In genomic region chr1:187907871-187908270, GRCm38 (mm10) we compare ENCODE assay signal across 10 mouse cellular contexts.
DNase-seq lines count a peak whose midpoint lies in the region; ATAC-seq and TF ChIP-seq lines count a peak whose summit lies in the region.
"Had no signal": no experiment of that assay in that cellular context is flagged by ENCODE, and none has a peak within 500 bp of the region (broad histone marks: within the 10 kb centered on the region; RNA-seq: fewer than 3 reads in every experiment).

No protein-coding gene starts in this region.

- DNase-seq in gastrocnemius, postnatal 14 days: peak; percentile 18
- no peak for DNase-seq in gastrocnemius, adult 8-10 months (ENCODE audit: low spot score in 2 of 2)
- peak; percentile 4 for DNase-seq in liver
- no peak for DNase-seq in liver, postnatal 0 days
- DNase-seq in spleen, adult 12 weeks (ENCODE audit: low spot score): no peak
- DNase-seq in urinary bladder, postnatal 36 days (ENCODE audit: low spot score in 2 of 2): no peak
- DNase-seq: cerebellum, adult 18-20 months; left cerebral cortex, postnatal 4 days had no signal

- H3K27me3 ChIP-seq in liver, postnatal 0 days (ENCODE audit: insufficient read depth, low read length): no peaks in the 10 kb centered on the region
- H3K27me3 ChIP-seq in embryonic facial prominence, embryonic 12.5 days: no peaks in the 10 kb centered on the region
- no peaks in the 10 kb centered on the region for H3K27me3 ChIP-seq in myocyte (ENCODE audit: control insufficient read depth, insufficient read depth, insufficient read length)

- no peak for TF ChIP-seq POLR2A in myocyte (IDR thresholded peaks at IDR 0.05; ENCODE audit: insufficient read length, low read depth)

- no peak overlapping the region for H3K9ac ChIP-seq in liver, postnatal 0 days (replicated peaks)
- no peak overlapping the region for H3K9ac ChIP-seq in embryonic facial prominence, embryonic 12.5 days

- ATAC-seq in liver, postnatal 0 days: no peak
- peak; percentile 79; the same call in 1 of the 2 replicates for ATAC-seq in embryonic facial prominence, embryonic 12.5 days (ENCODE audit: insufficient number of reproducible peaks, insufficient read depth, low FRiP score, low TSS enrichment)

- no peaks in the 10 kb centered on the region for H3K4me1 ChIP-seq in liver, postnatal 0 days (ENCODE audit: insufficient read depth)
- H3K4me1 ChIP-seq in embryonic facial prominence, embryonic 12.5 days: peaks cover 11% of the 10 kb centered on the region

- H3K4me3 ChIP-seq in liver, postnatal 0 days (ENCODE audit: low read depth, low read length): no peak overlapping the region
- H3K4me3 ChIP-seq in embryonic facial prominence, embryonic 12.5 days: no peak overlapping the region
- H3K4me3 ChIP-seq in myocyte: no peak overlapping the region

- H3K9me3 ChIP-seq in liver, postnatal 0 days (ENCODE audit: low read length): no peaks in the 10 kb centered on the region
- H3K9me3 ChIP-seq in embryonic facial prominence, embryonic 12.5 days: no peaks in the 10 kb centered on the region

- H3K36me3 ChIP-seq in liver, postnatal 0 days (replicated peaks; ENCODE audit: insufficient read depth, low read length): no peaks in the 10 kb centered on the region
- H3K36me3 ChIP-seq in embryonic facial prominence, embryonic 12.5 days: no peaks in the 10 kb centered on the region
- no peaks in the 10 kb centered on the region for H3K36me3 ChIP-seq in myocyte (ENCODE audit: control insufficient read depth, insufficient read depth)

- intact Hi-C loops in gastrocnemius, postnatal 14 days (cut with DNase I; ENCODE audit: low total_unique reads): no loop called here

- no peak for TF ChIP-seq CTCF in liver, postnatal 0 days (IDR thresholded peaks at IDR 0.05; ENCODE audit: low read depth)

- H3K4me2 ChIP-seq in liver, postnatal 0 days (ENCODE audit: low read depth, low read length): no peak overlapping the region
- no peak overlapping the region for H3K4me2 ChIP-seq in embryonic facial prominence, embryonic 12.5 days (replicated peaks)
- H3K4me2 ChIP-seq in myocyte (ENCODE audit: low read depth): no peak overlapping the region

- H3K27ac ChIP-seq in liver, postnatal 0 days (ENCODE audit: low read depth): no peak overlapping the region
- H3K27ac ChIP-seq in embryonic facial prominence, embryonic 12.5 days: no peak overlapping the region

- no peak overlapping the region for H3ac ChIP-seq in myocyte (ENCODE audit: control insufficient read depth, insufficient read length)

- 33% methylated on average over 3 of the region's 3 CpGs for WGBS in liver, postnatal 0 days (ENCODE audit: insufficient replicate concordance)
- WGBS in embryonic facial prominence, embryonic 12.5 days: 5% methylated on average over 3 of the region's 3 CpGs

- H3K79me2 ChIP-seq in myocyte (ENCODE audit: control insufficient read depth, insufficient read depth): no peaks in the 10 kb centered on the region

- TF ChIP-seq EP300 in liver, postnatal 0 days (IDR thresholded peaks at IDR 0.05; ENCODE audit: low read depth): no peak

TF ChIP-seq in myocyte, 11 proteins besides CTCF, POLR2A, EP300 and RAD21:
- TF ChIP-seq TCF3 (IDR thresholded peaks at IDR 0.05; ENCODE audit: insufficient read length, low read depth) (peak; percentile 23), MYOD1 (IDR thresholded peaks at IDR 0.05; ENCODE audit: control insufficient read depth in 1 of 3, insufficient read length in 2 of 3, low read depth in 2 of 3) (peak; percentile 11 to 83 (median 73)), TCF12 (IDR thresholded peaks at IDR 0.05; ENCODE audit: insufficient read depth, poor library complexity, severe bottlenecking) (peak; percentile 78), MYOG (IDR thresholded peaks at IDR 0.05; ENCODE audit: control insufficient read depth in 1 of 3, insufficient read depth in 1 of 3, insufficient read length in 2 of 3, low read depth in 2 of 3) (peak; percentile 60 to 97 (median 93)), MAX (IDR thresholded peaks at IDR 0.05; ENCODE audit: low read depth) (no peak), POLR2AphosphoS2 (IDR thresholded peaks at IDR 0.05; ENCODE audit: insufficient read length, low read depth) (no peak), USF1 (IDR thresholded peaks at IDR 0.05; ENCODE audit: low read depth) (no peak), E2F4 (IDR thresholded peaks at IDR 0.05; ENCODE audit: insufficient read depth) (no peak)

Comparison
In these comparisons a context has a peak if more than half of its experiments do, and no peak if none do; other contexts are left out.
1. DNase-seq: peak in gastrocnemius, postnatal 14 days (single experiment) and liver (single experiment); none in gastrocnemius, adult 8-10 months (0 of 2), liver, postnatal 0 days (single experiment), spleen, adult 12 weeks (single experiment) and urinary bladder, postnatal 36 days (0 of 2).